Mouse (Mus musculus): ENCODE measurements around the gene Crls1.

GRCm38 (mm10) chr2:132870286-132870685, 23.8 kb downstream of the Crls1 start:
- TF ChIP-seq CTCF (IDR thresholded peaks at IDR 0.05) (no peak), EP300 (IDR thresholded peaks at IDR 0.05) (no peak)
